Mouse (Mus musculus) induced T-regulatory cell, adult 2 months (primary cell): ENCODE measurements around the gene Ndufa11.

Experiments
- DNase-seq: peaks from one replicate; pipeline ENCODE4 v3.0.0-alpha.2; 2012; ENCODE audit warnings: low read depth

Gene Ndufa11

GRCm38 (mm10) chr17:56717363-56718058 lies at the start of gene Ndufa11, which contains the start of gene Vmac:
Gene Ndufa11, plus strand, starts transcription at chr17:56717767.
Gene Vmac, minus strand, starts transcription at chr17:56718022.
- DNase-seq: peak; percentile 99

- peak; percentile 92 for DNase-seq
Observed at GRCm38 (mm10) chr17:56668384-56669144, 49.0 kb upstream of the Ndufa11 start.

- DNase-seq: no peak
Observed at GRCm38 (mm10) chr17:56669766-56670165, 47.8 kb upstream of the Ndufa11 start.

GRCm38 (mm10) chr17:56672941-56673646 lies 44.5 kb upstream of the Ndufa11 start, which contains the start of gene Ranbp3:
Gene Ranbp3, plus strand, starts transcription at chr17:56673294.
- DNase-seq: peak; percentile 100

- DNase-seq: no peak
Observed at GRCm38 (mm10) chr17:56673647-56674416, 43.7 kb upstream of the Ndufa11 start.

GRCm38 (mm10) chr17:56681791-56682190 lies 35.8 kb upstream of the Ndufa11 start:
- no peak for DNase-seq

- no peak for DNase-seq
Observed at GRCm38 (mm10) chr17:56682880-56683279, 34.7 kb upstream of the Ndufa11 start.

GRCm38 (mm10) chr17:56683546-56684140 lies 33.9 kb upstream of the Ndufa11 start:
- no peak for DNase-seq

- DNase-seq: no peak
Observed at GRCm38 (mm10) chr17:56684649-56685048, 32.9 kb upstream of the Ndufa11 start.

- no peak for DNase-seq
Observed at GRCm38 (mm10) chr17:56686801-56687200, 30.8 kb upstream of the Ndufa11 start.

GRCm38 (mm10) chr17:56688045-56688444 lies 29.5 kb upstream of the Ndufa11 start:
- DNase-seq: no peak

GRCm38 (mm10) chr17:56688689-56689088 lies 28.9 kb upstream of the Ndufa11 start:
- DNase-seq: no peak

GRCm38 (mm10) chr17:56693395-56693794 lies 24.2 kb upstream of the Ndufa11 start:
- DNase-seq: no peak

- DNase-seq: no peak
Observed at GRCm38 (mm10) chr17:56693851-56694310, 23.7 kb upstream of the Ndufa11 start.

GRCm38 (mm10) chr17:56700451-56700850 lies 17.1 kb upstream of the Ndufa11 start:
- DNase-seq: no peak

- DNase-seq: no peak
Observed at GRCm38 (mm10) chr17:56703038-56703437, 14.5 kb upstream of the Ndufa11 start.

GRCm38 (mm10) chr17:56706515-56706914 lies 11.1 kb upstream of the Ndufa11 start:
- no peak for DNase-seq

GRCm38 (mm10) chr17:56708692-56709091 lies 8.9 kb upstream of the Ndufa11 start:
- no peak for DNase-seq

- DNase-seq: no peak
Observed at GRCm38 (mm10) chr17:56709708-56710107, 7.9 kb upstream of the Ndufa11 start.

- no peak for DNase-seq
Observed at GRCm38 (mm10) chr17:56715360-56715759, 2.2 kb upstream of the Ndufa11 start.
